Mouse (Mus musculus) E14TG2a.4 (cell line): ENCODE data around the gene Gm39115.

Experiments used
- CTCF ChIP-seq: conservative IDR thresholded peaks from 2 replicates; pipeline ENCODE4 v1.5.1; 2014; ENCODE audit warnings: low read length
- POU5F1 ChIP-seq: IDR thresholded peaks from 2 replicates; pipeline ENCODE4 v1.6.1; 2014; ENCODE audit warnings: low read length, borderline replicate concordance

DNA sequence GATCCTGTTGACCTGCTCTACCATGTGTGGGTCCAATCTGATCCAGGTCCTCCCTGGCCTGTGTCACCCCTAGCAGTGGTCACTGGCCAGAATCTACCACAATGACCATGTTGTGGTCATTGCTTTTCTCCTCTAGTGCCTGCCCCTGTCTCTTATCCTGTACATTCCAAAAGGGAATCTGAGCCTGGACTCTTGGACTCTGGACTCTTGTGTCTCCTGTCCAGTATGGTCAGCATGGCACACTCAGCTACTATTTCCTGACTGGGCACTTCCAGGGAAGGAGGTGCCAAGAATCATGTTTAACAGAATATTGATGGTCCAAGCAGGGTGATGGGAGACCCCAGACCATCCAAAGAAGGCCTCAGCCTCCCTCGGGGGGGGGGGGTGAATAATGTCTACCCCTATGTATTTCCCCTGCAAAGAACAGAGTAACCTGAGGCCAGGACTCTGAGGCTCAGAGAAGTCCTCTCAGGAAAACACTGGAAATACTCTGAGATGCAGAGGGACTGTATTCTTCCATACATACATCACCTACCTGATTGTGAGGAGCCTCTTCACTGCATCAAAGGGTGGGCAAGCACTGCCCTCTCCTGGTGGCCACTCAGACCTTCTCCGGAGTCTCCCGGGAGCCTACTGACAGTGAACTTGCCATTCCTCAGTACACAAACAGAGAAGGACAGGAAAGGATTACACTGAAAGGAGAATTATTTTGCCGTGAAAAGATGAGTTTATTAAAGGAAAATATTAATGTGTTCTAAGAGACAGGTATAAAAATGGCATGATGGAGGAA lies 1.4 kb downstream of the Gm39115 start:
- TF ChIP-seq CTCF, result no peak; the same call in 1 of the 2 replicates
- TF ChIP-seq POU5F1, result no peak
